ENCODE assay signal across 18 mouse cellular contexts in genomic region chr19:22604322-22604721, GRCm38 (mm10).
A peak's percentile ranks its signal among the peaks of the same experiment; 100 is the strongest.
DNase-seq lines count a peak whose midpoint lies in the region; ATAC-seq lines count a peak whose summit lies in the region.
"Had no signal": no experiment of that assay in that cellular context is flagged by ENCODE, and none has a peak within 500 bp of the region (broad histone marks: within the 10 kb centered on the region; RNA-seq: fewer than 3 reads in every experiment).

No protein-coding gene starts in this region.

- H3K4me1 ChIP-seq in hindbrain, embryonic 15.5 days (replicated peaks), result peaks cover 4% of the 10 kb centered on the region
- no peaks in the 10 kb centered on the region for H3K4me1 ChIP-seq in hindbrain, embryonic 13.5 days (replicated peaks)
- H3K4me1 ChIP-seq in kidney, embryonic 15.5 days, result peaks cover 2% of the 10 kb centered on the region; the same call in 1 of the 2 replicates
- H3K4me1 ChIP-seq: embryonic facial prominence, embryonic 10.5 days had no signal

- 0 out of 2 replicates have a peak overlapping the region, but pooled peaks have one; percentile 30 for H3K27ac ChIP-seq in hindbrain, embryonic 15.5 days (replicated peaks)
- H3K27ac ChIP-seq in hindbrain, embryonic 13.5 days, result no peak overlapping the region
- H3K27ac ChIP-seq in kidney, embryonic 15.5 days, result no peak overlapping the region
- H3K27ac ChIP-seq: embryonic facial prominence, embryonic 10.5 days; neural tube, embryonic 15.5 days had no signal

- no peak overlapping the region for H3K4me2 ChIP-seq in hindbrain, embryonic 15.5 days
- H3K4me2 ChIP-seq in hindbrain, embryonic 13.5 days, result no peak overlapping the region
- H3K4me2 ChIP-seq in kidney, embryonic 15.5 days, result no peak overlapping the region
- H3K4me2 ChIP-seq: neural tube, embryonic 15.5 days had no signal

- DNase-seq in right cerebral cortex, adult 2 months (ENCODE audit: low spot score in 2 of 2), result peak; percentile 29 to 42
- no peak for DNase-seq in right cerebral cortex, postnatal 4 days
- peak; percentile 23 to 45 for DNase-seq in cerebellum, postnatal 14 days
- DNase-seq in kidney, postnatal 25 days, result no peak
- no peak for DNase-seq in adrenal gland, postnatal 14 days
- DNase-seq: forebrain, postnatal 0 days; gastrocnemius, postnatal 25 days; kidney, adult 9 months; liver; lung, adult 18-20 months; lung, postnatal 4 days; thymus, postnatal 4 days had no signal

- WGBS in hindbrain, embryonic 15.5 days, result 34% methylated on average over 4 of the region's 4 CpGs
- 39% methylated on average over 4 of the region's 4 CpGs for WGBS in hindbrain, embryonic 13.5 days
- 24% methylated on average over 4 of the region's 4 CpGs for WGBS in kidney, embryonic 15.5 days

- ATAC-seq in hindbrain, embryonic 15.5 days (ENCODE audit: low FRiP score, low read depth), result no peak
- ATAC-seq in hindbrain, embryonic 13.5 days (ENCODE audit: low FRiP score), result no peak
- no peak for ATAC-seq in kidney, embryonic 15.5 days (replicated peaks; ENCODE audit: low FRiP score)
- ATAC-seq: forebrain, postnatal 0 days had no signal

- H3K27me3 ChIP-seq in hindbrain, embryonic 15.5 days, result no peaks in the 10 kb centered on the region
- H3K27me3 ChIP-seq in hindbrain, embryonic 13.5 days, result no peaks in the 10 kb centered on the region
- H3K27me3 ChIP-seq in kidney, embryonic 15.5 days, result no peaks in the 10 kb centered on the region
- H3K27me3 ChIP-seq: neural tube, embryonic 15.5 days had no signal

- no peak overlapping the region for H3K9ac ChIP-seq in hindbrain, embryonic 15.5 days
- no peak overlapping the region for H3K9ac ChIP-seq in hindbrain, embryonic 13.5 days
- no peak overlapping the region for H3K9ac ChIP-seq in kidney, embryonic 15.5 days
- H3K9ac ChIP-seq: forebrain, postnatal 0 days; neural tube, embryonic 15.5 days had no signal

- H3K4me3 ChIP-seq in hindbrain, embryonic 15.5 days, result no peak overlapping the region
- H3K4me3 ChIP-seq in hindbrain, embryonic 13.5 days, result no peak overlapping the region
- H3K4me3 ChIP-seq in kidney, embryonic 15.5 days (replicated peaks), result no peak overlapping the region
- H3K4me3 ChIP-seq: embryonic facial prominence, embryonic 10.5 days; erythroblast, embryonic 14.5 days; neural tube, embryonic 15.5 days had no signal

- no peaks in the 10 kb centered on the region for H3K9me3 ChIP-seq in hindbrain, embryonic 15.5 days
- H3K9me3 ChIP-seq in hindbrain, embryonic 13.5 days, result no peaks in the 10 kb centered on the region
- no peaks in the 10 kb centered on the region for H3K9me3 ChIP-seq in kidney, embryonic 15.5 days (replicated peaks)
- H3K9me3 ChIP-seq: embryonic facial prominence, embryonic 10.5 days; neural tube, embryonic 15.5 days had no signal

- H3K36me3 ChIP-seq in hindbrain, embryonic 15.5 days, result no peaks in the 10 kb centered on the region
- no peaks in the 10 kb centered on the region for H3K36me3 ChIP-seq in hindbrain, embryonic 13.5 days
- no peaks in the 10 kb centered on the region for H3K36me3 ChIP-seq in kidney, embryonic 15.5 days
- H3K36me3 ChIP-seq: embryonic facial prominence, embryonic 10.5 days; neural tube, embryonic 15.5 days had no signal

Comparison
In these comparisons a context has a peak if more than half of its experiments do, and no peak if none do; other contexts are left out.
1. DNase-seq: peak in right cerebral cortex, adult 2 months (2 of 2) and cerebellum, postnatal 14 days (2 of 2); none in right cerebral cortex, postnatal 4 days (single experiment), kidney, postnatal 25 days (0 of 2) and adrenal gland, postnatal 14 days (single experiment).